Mouse (Mus musculus) liver, embryonic 15.5 days (tissue): ENCODE data around the gene Foxm1. TPM values are rescaled to one million over a fixed set of nuclear protein-coding genes. Genes with fewer than 3 reads are reported as not detected.
A peak's percentile ranks its signal among the peaks of the same experiment; 100 is the strongest.
"Not testable (repeated sequence)": the region's sequence is repeated elsewhere in the genome, so short reads cannot be mapped to it uniquely, and the experiment has no call there.

Experiments used
- ATAC-seq: fragments of 200-750 bp; cut with Nextera tagmentation; 2 replicates; pipeline ENCODE4 v1.8.0; 2017; ENCODE audit warnings: moderate number of reproducible peaks, mild to moderate bottlenecking, moderate library complexity; ENCODE audit not compliant: insufficient read depth
- H3K27ac ChIP-seq: fragments of 300-500 bp; sonication (generic); replicated peaks from 2 replicates; pipeline ENCODE4 v1.5.1; 2015; ENCODE audit warnings: mild to moderate bottlenecking, inconsistent platforms
- H3K27me3 ChIP-seq: fragments of 300-500 bp; sonication (generic); 2 replicates; pipeline ENCODE4 v1.6.1; 2015; ENCODE audit warnings: mild to moderate bottlenecking, inconsistent platforms
- H3K36me3 ChIP-seq: fragments of 300-500 bp; sonication (generic); replicated peaks from 2 replicates; pipeline ENCODE4 v1.6.1; 2015; ENCODE audit warnings: moderate library complexity, mild to moderate bottlenecking, inconsistent platforms
- H3K4me1 ChIP-seq: fragments of 300-500 bp; sonication (generic); replicated peaks from 2 replicates; pipeline ENCODE4 v1.6.1; 2015; ENCODE audit warnings: inconsistent platforms
- H3K4me2 ChIP-seq: fragments of 300-500 bp; sonication (generic); 2 replicates; pipeline ENCODE4 v1.6.1; 2015; ENCODE audit warnings: moderate library complexity, mild to moderate bottlenecking, inconsistent platforms
- H3K4me3 ChIP-seq: fragments of 300-500 bp; sonication (generic); replicated peaks from 2 replicates; pipeline ENCODE4 v1.5.1; 2015; ENCODE audit warnings: mild to moderate bottlenecking, inconsistent platforms
- H3K9ac ChIP-seq: fragments of 300-500 bp; sonication (generic); 2 replicates; pipeline ENCODE4 v1.6.1; 2015; ENCODE audit warnings: moderate library complexity, mild to moderate bottlenecking, inconsistent platforms
- H3K9me3 ChIP-seq: fragments of 300-500 bp; sonication (generic); replicated peaks from 2 replicates; pipeline ENCODE4 v1.6.1; 2016; ENCODE audit warnings: inconsistent platforms
- WGBS: fragments of 180-500 bp; shearing (Covaris S2); methylation state at CpG from one replicate; pipeline ENCODE4 v1.1.7; 2015; ENCODE audit warnings: mixed read lengths; ENCODE audit not compliant: insufficient replicate concordance; 5-methylcytosine and 5-hydroxymethylcytosine counted together
- polyA plus RNA-seq: library from polyadenylated mRNA; unstranded; fragments of >200 nt; fragmentation: Nextera tagmentation; extraction: Ambion mirVana; gene quantifications from 2 replicates; pipeline ENCODE4 v1.2.1, GENCODE M21; 2015

Foxm1 gene
- polyA plus RNA-seq, 1 experiment from 2014 or later: 16.5 TPM

GRCm38 (mm10) chr6:128376371-128377085 is 13.8 kb downstream of the Foxm1 start:
- Histone ChIP-seq H3K4me1 (no peaks in the 10 kb centered on the region), H3K9me3 (no peaks in the 10 kb centered on the region), H3K36me3 (peaks cover 40% of the 10 kb centered on the region), H3K27ac (no peak overlapping the region), H3K9ac (no peak overlapping the region), H3K4me3 (no peak overlapping the region), H3K4me2 (no peak overlapping the region), H3K27me3 (no peaks in the 10 kb centered on the region)
- WGBS: 74% methylated on average over 17 of the region's 17 CpGs
- no peak for ATAC-seq

GRCm38 (mm10) chr6:128379636-128380035 is 16.9 kb downstream of the Foxm1 start:
- whole genome bisulfite sequencing: 56% methylated on average over 16 of the region's 16 CpGs
- no peak overlapping the region for H3K4me2 ChIP-seq
- no peaks in the 10 kb centered on the region for H3K4me1 ChIP-seq
- H3K9me3 ChIP-seq: no peaks in the 10 kb centered on the region
- ATAC-seq: no peak
- peaks cover 9% of the 10 kb centered on the region for H3K36me3 ChIP-seq
- H3K27me3 ChIP-seq: no peaks in the 10 kb centered on the region
- no peak overlapping the region for H3K4me3 ChIP-seq
- no peak overlapping the region for H3K9ac ChIP-seq
- H3K27ac ChIP-seq: no peak overlapping the region

GRCm38 (mm10) chr6:128380594-128381167 is 17.9 kb downstream of the Foxm1 start:
- not testable (repeated sequence) for ATAC-seq, H3K4me3 ChIP-seq, H3K27ac ChIP-seq, H3K4me1 ChIP-seq, H3K36me3 ChIP-seq, H3K27me3 ChIP-seq, H3K4me2 ChIP-seq, H3K9ac ChIP-seq, H3K9me3 ChIP-seq
- 17% methylated on average over 1 of the region's 1 CpGs for WGBS

- no peaks in the 10 kb centered on the region for H3K27me3 ChIP-seq
- H3K27ac ChIP-seq: no peak overlapping the region
- H3K9ac ChIP-seq: no peak overlapping the region
- H3K36me3 ChIP-seq: no peaks in the 10 kb centered on the region
- no peak for ATAC-seq
- WGBS: 49% methylated on average over 3 of the region's 3 CpGs
- H3K4me3 ChIP-seq: no peak overlapping the region
- no peak overlapping the region for H3K4me2 ChIP-seq
- no peaks in the 10 kb centered on the region for H3K4me1 ChIP-seq
- H3K9me3 ChIP-seq: no peaks in the 10 kb centered on the region
Observed at GRCm38 (mm10) chr6:128381254-128381653, 18.5 kb downstream of the Foxm1 start.

GRCm38 (mm10) chr6:128383752-128384151 is 21.0 kb downstream of the Foxm1 start:
- no peaks in the 10 kb centered on the region for H3K9me3 ChIP-seq
- 49% methylated on average over 7 of the region's 7 CpGs for WGBS
- H3K27ac ChIP-seq: no peak overlapping the region
- no peak overlapping the region for H3K4me2 ChIP-seq
- no peaks in the 10 kb centered on the region for H3K36me3 ChIP-seq
- H3K27me3 ChIP-seq: no peaks in the 10 kb centered on the region
- H3K9ac ChIP-seq: no peak overlapping the region
- no peak for ATAC-seq
- no peak overlapping the region for H3K4me3 ChIP-seq
- H3K4me1 ChIP-seq: no peaks in the 10 kb centered on the region

- H3K4me1 ChIP-seq: no peaks in the 10 kb centered on the region
- no peak for ATAC-seq
- H3K9ac ChIP-seq: no peak overlapping the region
- H3K4me2 ChIP-seq: no peak overlapping the region
- no peaks in the 10 kb centered on the region for H3K9me3 ChIP-seq
- H3K27ac ChIP-seq: no peak overlapping the region
- H3K36me3 ChIP-seq: no peaks in the 10 kb centered on the region
- H3K27me3 ChIP-seq: no peaks in the 10 kb centered on the region
- WGBS: 62% methylated on average over 1 of the region's 1 CpGs
- H3K4me3 ChIP-seq: no peak overlapping the region
Observed at GRCm38 (mm10) chr6:128385026-128385425, 22.3 kb downstream of the Foxm1 start.

GRCm38 (mm10) chr6:128389185-128389584 is 26.4 kb downstream of the Foxm1 start:
- no peaks in the 10 kb centered on the region for H3K36me3 ChIP-seq
- H3K4me1 ChIP-seq: no peaks in the 10 kb centered on the region
- no peak overlapping the region for H3K9ac ChIP-seq
- H3K4me2 ChIP-seq: no peak overlapping the region
- no peaks in the 10 kb centered on the region for H3K27me3 ChIP-seq
- no peaks in the 10 kb centered on the region for H3K9me3 ChIP-seq
- no peak overlapping the region for H3K4me3 ChIP-seq
- no peak for ATAC-seq
- H3K27ac ChIP-seq: no peak overlapping the region
- 38% methylated on average over 1 of the region's 1 CpGs for WGBS

- Histone ChIP-seq H3K4me3 (no peak overlapping the region), H3K27ac (no peak overlapping the region), H3K9me3 (no peaks in the 10 kb centered on the region), H3K9ac (no peak overlapping the region), H3K36me3 (no peaks in the 10 kb centered on the region), H3K4me2 (no peak overlapping the region), H3K4me1 (no peaks in the 10 kb centered on the region), H3K27me3 (no peaks in the 10 kb centered on the region)
- no peak for ATAC-seq
- WGBS: 17% methylated on average over 1 of the region's 1 CpGs
Observed at GRCm38 (mm10) chr6:128390683-128391082, 27.9 kb downstream of the Foxm1 start.

- 44% methylated on average over 7 of the region's 7 CpGs for WGBS
- Histone ChIP-seq H3K27ac (peak overlapping the region; percentile 39), H3K9me3 (no peaks in the 10 kb centered on the region), H3K36me3 (no peaks in the 10 kb centered on the region), H3K4me2 (peak overlapping the region; percentile 18), H3K4me3 (no peak overlapping the region), H3K27me3 (no peaks in the 10 kb centered on the region), H3K4me1 (no peaks in the 10 kb centered on the region; the same call in 1 of the 2 replicates), H3K9ac (no peak overlapping the region)
- ATAC-seq: peak; percentile 70
Observed at GRCm38 (mm10) chr6:128397574-128398261, 35.0 kb downstream of the Foxm1 start.

GRCm38 (mm10) chr6:128398996-128399395 is 36.2 kb downstream of the Foxm1 start, which contains the start of gene Nrip2:
TSS of gene Nrip2 (plus strand) at chr6:128399296.
- Histone ChIP-seq H3K4me3 (peak within 1 kb of the TSS; percentile 10; the same call in 1 of the 2 replicates), H3K9me3 (no peaks in the 10 kb centered on the region), H3K36me3 (no peaks in the 10 kb centered on the region), H3K9ac (no peak within 1 kb of the TSS), H3K4me1 (no peaks in the 10 kb centered on the region; the same call in 1 of the 2 replicates), H3K27me3 (no peaks in the 10 kb centered on the region), H3K27ac (peak within 1 kb of the TSS; percentile 39), H3K4me2 (peak within 1 kb of the TSS; percentile 33)
- 62% methylated on average over 3 of the region's 3 CpGs for WGBS
- ATAC-seq: no peak

- peak overlapping the region; percentile 33 for H3K4me2 ChIP-seq
- peak overlapping the region; percentile 10; the same call in 1 of the 2 replicates for H3K4me3 ChIP-seq
- no peaks in the 10 kb centered on the region for H3K27me3 ChIP-seq
- no peaks in the 10 kb centered on the region for H3K9me3 ChIP-seq
- no peak overlapping the region for H3K27ac ChIP-seq
- no peaks in the 10 kb centered on the region for H3K36me3 ChIP-seq
- WGBS: 52% methylated on average over 21 of the region's 21 CpGs
- ATAC-seq: no peak
- H3K9ac ChIP-seq: no peak overlapping the region
- H3K4me1 ChIP-seq: no peaks in the 10 kb centered on the region; the same call in 1 of the 2 replicates
Observed at GRCm38 (mm10) chr6:128399421-128400185, 36.8 kb downstream of the Foxm1 start.
